Mouse (Mus musculus) induced T-regulatory cell, adult 2 months (primary cell): ENCODE data around the gene Eif3c.

Source experiments
- DNase-seq: peaks from one replicate; pipeline ENCODE4 v3.0.0-alpha.2; 2012; ENCODE audit warnings: low read depth

The Eif3c gene

GRCm38 (mm10) chr7:126545631-126546030, 20.6 kb downstream of the Eif3c start:
- DNase-seq = no peak

DNA sequence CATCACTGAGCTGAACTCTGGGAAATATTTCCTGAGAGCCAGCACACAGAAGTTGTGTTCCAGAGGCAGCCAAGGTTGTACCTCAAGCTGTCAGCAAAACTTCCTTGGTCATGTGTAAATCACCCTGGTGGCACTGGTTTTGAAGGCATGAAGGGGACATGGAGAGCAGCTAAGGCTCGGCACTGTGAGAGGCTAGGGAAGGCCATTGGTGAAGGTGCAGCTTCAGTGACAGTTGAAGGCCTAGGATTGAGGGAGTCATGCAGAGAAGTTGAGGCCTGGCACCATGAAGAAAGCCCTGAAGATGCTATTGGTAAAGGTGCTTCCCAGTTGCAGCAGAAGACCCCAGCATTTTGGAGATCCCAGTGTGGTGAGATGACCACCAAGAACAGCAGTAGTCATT, 24.6 kb downstream of the Eif3c start:
- no peak for DNase-seq

DNA sequence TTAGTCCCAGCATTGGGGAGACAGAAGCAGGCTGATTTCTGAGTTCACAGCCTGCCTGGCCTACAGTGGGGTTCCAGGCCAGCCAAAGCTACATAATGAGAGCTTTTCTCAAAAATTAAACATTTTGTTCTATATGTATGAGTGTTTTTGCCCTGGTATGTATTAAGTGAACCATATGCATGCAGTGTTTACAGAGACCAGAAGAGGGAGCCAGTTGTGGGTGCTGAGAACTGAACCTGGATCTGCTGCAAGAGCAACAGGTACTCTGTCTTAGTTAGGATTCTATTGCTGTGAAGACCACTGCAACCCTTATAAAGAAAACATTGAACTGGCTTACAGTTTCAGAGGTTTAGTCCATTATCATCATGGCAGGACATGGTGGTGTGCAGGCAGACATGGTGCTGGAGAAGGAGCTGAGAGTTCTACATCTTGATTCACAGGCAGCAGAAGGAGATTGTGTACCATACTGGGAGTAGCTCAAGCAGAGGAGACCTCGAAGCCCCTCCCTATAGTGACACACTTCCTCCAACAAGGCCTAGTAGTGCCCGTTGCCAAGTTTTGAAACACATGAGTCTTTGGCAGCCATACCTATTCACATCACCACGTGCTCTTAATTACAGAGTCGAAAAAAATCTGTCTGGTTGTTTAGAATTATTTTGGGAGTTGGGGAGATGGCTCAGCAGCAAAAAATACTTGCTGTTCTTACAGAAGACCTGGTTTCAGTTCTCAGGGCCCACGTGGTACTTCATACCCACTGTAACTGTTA, 28.2 kb downstream of the Eif3c start:
- DNase-seq = peak; percentile 81

DNA sequence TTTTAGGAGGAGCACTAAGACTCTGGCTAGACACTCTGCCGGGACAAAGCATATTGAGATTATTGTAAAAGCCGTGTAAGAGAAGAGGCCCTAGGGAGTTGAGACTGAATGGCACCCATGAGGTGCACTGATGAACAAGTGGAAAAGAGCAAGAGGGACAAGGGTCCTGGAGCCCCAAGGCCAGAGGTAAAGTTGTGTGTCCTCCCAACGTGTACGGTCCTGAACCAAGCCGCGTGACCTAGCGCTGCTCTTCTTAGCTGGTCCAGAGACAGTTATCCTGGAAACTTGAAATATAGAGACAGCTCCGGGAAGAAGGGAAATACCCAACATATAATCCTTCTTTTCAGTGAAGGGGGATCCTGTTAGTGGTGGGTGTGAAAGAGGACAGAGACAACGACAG, 29.7 kb downstream of the Eif3c start:
- DNase-seq = no peak

GRCm38 (mm10) chr7:126535766-126536165, 30.4 kb downstream of the Eif3c start:
- DNase-seq = peak; percentile 29

DNA sequence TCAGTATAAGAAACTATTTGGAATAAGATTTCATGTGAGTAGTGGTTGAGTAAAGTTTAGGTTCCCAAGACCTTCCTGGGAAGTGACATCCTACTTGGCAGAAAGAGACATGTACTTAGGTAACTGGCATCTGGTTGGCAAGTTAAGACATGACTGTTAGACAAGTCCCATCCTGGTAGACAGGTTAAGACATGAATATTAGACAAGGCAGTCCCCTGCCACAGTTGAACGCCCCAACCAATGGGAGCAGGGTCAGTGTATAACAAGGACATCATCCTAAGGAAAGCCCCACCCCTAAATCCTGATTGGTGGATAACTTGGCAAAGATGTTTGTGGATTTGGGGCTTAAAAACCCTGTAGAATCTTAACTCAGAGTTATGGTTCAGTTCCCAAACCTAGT, 32.8 kb downstream of the Eif3c start:
- DNase-seq = no peak

- DNase-seq = peak; percentile 82
Observed at GRCm38 (mm10) chr7:126528166-126528577, 38.0 kb downstream of the Eif3c start.

DNA sequence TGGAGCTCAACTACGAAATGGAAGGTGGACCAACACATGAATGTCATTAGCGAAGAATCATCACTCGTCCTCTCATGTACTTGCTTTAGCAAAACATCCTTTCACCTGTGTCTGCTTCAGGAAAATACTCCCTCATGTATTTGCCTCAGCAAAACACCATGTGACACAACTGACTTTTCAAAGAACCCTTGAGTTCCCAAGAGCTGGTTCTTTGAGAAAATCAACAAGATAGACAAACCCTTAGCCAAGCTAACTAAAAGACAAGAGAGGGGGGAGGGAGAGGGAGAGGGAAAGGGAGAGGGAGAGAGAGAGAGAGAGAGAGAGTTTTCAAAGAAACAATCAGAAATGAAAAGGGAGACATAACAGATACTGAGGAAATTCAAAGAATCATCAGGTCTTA, 42.9 kb downstream of the Eif3c start:
- no peak for DNase-seq

- DNase-seq = no peak
Observed at GRCm38 (mm10) chr7:126519513-126519912, 46.7 kb downstream of the Eif3c start.

DNA sequence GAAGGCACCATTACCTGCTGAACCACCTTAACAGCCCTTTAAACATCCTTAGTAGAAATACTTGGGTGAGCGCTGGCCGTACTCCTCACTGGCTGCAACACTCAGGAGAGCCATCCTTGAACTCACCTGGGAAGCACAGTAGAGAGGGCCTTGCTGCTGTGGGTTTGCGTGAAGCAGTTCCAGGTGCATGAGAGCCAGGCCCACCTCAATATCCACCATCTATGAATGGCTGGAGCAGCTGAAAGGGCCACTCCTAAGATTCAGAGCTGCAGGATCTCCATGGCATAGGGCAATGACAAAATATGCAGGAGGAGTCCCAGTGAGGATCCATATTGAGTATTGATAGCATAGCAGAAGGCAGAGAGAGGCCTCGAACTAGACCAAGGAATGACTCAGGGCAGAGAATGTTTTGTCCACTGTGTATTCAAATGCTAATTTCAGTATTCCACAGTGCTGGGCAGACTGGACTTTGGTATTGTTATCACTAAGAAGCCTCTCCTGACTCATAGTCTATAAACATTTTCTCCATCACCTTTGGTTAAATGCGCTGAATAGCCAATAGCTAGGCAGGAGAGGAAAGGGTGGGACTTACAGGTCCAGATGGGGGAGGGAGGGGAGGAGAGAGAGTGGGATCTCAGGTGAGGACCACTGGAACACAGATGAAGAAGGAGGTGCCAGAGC, 47.8 kb downstream of the Eif3c start:
- no peak for DNase-seq

- DNase-seq = no peak
Observed at GRCm38 (mm10) chr7:126511287-126511686, 54.9 kb downstream of the Eif3c start.

DNA sequence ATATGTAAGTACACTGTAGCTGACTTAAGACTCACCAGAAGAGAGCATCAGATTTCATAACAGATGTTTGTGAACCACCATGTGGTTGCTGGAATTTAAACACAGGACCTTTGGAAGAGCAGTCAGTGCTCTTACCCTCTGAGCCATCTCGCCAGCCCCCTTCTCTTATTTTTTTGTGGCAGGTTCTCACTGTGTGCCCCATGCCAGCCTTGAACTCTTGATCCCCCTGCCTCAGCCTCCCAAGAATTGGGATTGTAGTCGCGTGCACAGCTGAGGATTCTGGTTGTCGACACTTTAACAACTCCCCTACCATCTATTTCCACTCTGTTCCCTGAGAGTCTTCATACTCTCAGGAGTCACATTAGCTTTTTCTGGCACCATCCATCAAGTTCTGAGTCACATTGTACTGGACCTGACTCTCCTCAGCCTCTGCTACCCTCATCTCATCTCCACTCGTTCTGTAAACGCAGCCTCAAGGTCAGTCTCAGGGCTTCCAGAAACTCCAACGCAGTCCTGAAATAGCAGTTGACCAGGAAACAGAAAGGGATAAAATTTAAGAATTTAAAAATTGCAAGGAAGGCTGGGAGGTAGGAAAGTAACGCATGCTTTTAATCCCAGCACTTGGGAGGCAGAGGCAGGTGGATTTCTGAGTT, 59.0 kb downstream of the Eif3c start:
- DNase-seq = no peak

- no peak for DNase-seq
Observed at GRCm38 (mm10) chr7:126504913-126505312, 61.3 kb downstream of the Eif3c start.

GRCm38 (mm10) chr7:126503273-126503878, 62.8 kb downstream of the Eif3c start, which contains the start of gene Atxn2l:
Gene Atxn2l (minus strand): TSS chr7:126503437.
- DNase-seq = peak; percentile 100

DNA sequence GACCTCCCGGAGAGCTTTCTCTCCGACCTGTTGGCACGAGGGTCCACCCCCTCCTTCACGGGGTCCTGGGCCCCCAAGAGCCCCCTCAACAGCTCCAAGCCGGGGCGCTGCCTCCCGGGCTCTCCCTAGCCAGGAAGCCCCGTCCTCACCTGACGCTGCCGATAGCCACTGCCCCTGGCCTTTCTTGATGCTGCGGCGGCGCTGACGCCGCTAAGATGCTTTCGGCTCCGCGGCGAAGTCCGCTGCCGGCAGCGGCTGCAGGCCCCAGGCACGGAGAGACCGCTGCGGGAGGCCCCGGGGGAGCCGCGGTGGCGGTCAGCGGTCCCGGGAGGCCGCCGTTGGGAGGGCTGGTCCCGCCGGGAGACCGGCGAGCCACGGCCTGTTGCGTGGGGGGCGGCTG, 63.5 kb downstream of the Eif3c start:
- DNase-seq = no peak

- DNase-seq = peak; percentile 95
Observed at GRCm38 (mm10) chr7:126502023-126502741, 64.0 kb downstream of the Eif3c start.

DNA sequence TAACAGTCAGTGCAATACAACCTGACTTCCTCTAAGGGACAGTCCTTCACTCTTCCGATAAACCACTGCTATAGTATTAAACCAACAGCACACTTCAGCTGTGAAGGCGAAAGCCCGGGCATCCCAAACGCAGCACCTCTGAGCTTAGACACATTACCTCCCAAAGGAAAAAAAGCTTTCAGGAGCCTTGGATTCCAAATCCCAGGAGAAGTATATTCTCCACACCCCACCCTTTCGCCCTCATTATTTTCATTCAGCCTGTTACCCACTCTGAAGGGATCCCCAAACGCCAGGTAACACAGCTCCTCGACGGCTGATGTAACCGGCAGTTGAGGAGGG, 64.6 kb downstream of the Eif3c start:
- DNase-seq = no peak

DNA sequence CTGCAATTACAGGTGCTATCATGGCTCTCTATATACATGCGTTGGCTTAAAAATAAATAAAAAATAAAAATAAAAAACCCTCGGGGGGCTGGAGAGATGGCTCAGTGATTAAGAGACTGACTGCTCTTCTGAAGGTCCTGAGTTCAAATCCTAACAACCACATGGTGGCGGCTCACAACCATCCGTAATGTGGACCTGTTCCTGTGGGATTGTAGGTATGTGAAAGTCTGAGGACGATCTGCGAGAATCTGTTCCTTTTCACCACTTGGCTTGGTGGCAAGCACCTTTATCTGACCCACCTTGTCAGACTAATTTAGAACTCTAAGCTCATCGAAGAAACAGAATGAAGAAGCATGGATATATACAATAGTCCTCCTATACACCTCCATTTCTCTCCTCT, 66.8 kb downstream of the Eif3c start:
- DNase-seq = no peak

- no peak for DNase-seq
Observed at GRCm38 (mm10) chr7:126497966-126498365, 68.2 kb downstream of the Eif3c start.

DNA sequence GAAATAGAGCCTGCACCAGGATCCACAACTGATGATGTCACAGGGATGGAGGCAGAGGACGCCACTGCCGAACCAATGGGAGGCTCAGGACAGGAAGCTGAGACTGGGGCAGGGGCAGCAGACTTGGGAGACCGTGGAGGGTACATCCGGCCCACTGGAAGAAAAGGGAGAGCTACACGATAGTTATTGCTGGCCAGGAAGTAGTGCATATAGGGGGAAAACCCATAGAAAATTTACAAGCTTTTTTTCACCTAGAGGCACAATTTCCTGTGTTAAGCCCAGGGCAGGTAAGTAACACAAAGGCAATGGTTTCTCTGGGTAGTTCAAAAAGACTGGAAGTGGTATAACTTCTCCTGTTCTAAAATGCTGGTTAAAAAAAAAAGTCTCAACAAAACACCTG, 69.7 kb downstream of the Eif3c start:
- peak; percentile 47 for DNase-seq
